Mouse (Mus musculus): Measurements from ENCODE around the gene Dsp. TPM values are rescaled to one million over a fixed set of nuclear protein-coding genes. Genes with fewer than 3 reads are reported as not detected.

The Dsp gene
- polyA plus RNA-seq (2012; rRNA removed): 15.6 and 24.9 TPM in 2 replicates
- 39.4 and 50.1 TPM in 2 replicates for polyA plus RNA-seq (2014; fragmentation: Nextera tagmentation; extraction: Ambion mirVana)

- peak within 1 kb of the TSS; percentile 47 for H3K4me3 ChIP-seq (replicated peaks; ENCODE audit: low read length)
- peaks cover 29% of the 10 kb centered on the region for H3K27me3 ChIP-seq (ENCODE audit: control insufficient read depth, insufficient read depth, low read length)
- no peak for TF ChIP-seq POLR2A (IDR thresholded peaks at IDR 0.05; ENCODE audit: borderline replicate concordance, extremely low read depth, insufficient read depth, insufficient read length)
- H3K4me1 ChIP-seq (ENCODE audit: control insufficient read depth, insufficient read depth, low read length): peaks cover 15% of the 10 kb centered on the region
- H3K9ac ChIP-seq (ENCODE audit: low read depth, low read length, severe bottlenecking): peak within 1 kb of the TSS; percentile 58
- H3K36me3 ChIP-seq (ENCODE audit: control insufficient read depth, insufficient read depth, low read length): no peaks in the 10 kb centered on the region
- ATAC-seq (ENCODE audit: low FRiP score, low read depth) (peak; percentile 53), DNase-seq (ENCODE audit: low spot score) (peak; percentile 21)
- H3K9me3 ChIP-seq (ENCODE audit: control insufficient read depth, low read length): no peaks in the 10 kb centered on the region
- H3K4me2 ChIP-seq (replicated peaks; ENCODE audit: low read depth, low read length, severe bottlenecking): peak within 1 kb of the TSS; percentile 88
- H3K27ac ChIP-seq (replicated peaks; ENCODE audit: low read depth, low read length): no peak within 1 kb of the TSS
- under 1% methylated on average over 32 of the region's 58 CpGs for WGBS
These were observed at the start of gene Dsp for GRCm38 (mm10) chr13:38151069-38151588. TSS of gene Dsp (plus strand) at chr13:38151294.

- Histone ChIP-seq H3K4me3 (replicated peaks; ENCODE audit: low read length) (no peak overlapping the region), H3K9ac (ENCODE audit: low read depth, low read length, severe bottlenecking) (no peak overlapping the region), H3K27me3 (ENCODE audit: control insufficient read depth, insufficient read depth, low read length) (no peaks in the 10 kb centered on the region), H3K36me3 (ENCODE audit: control insufficient read depth, insufficient read depth, low read length) (no peaks in the 10 kb centered on the region), H3K27ac (replicated peaks; ENCODE audit: low read depth, low read length) (no peak overlapping the region), H3K9me3 (ENCODE audit: control insufficient read depth, low read length) (no peaks in the 10 kb centered on the region), H3K4me1 (ENCODE audit: control insufficient read depth, insufficient read depth, low read length) (0 out of 2 replicates have a peak, but pooled peaks cover 6% of the 10 kb centered on the region), H3K4me2 (replicated peaks; ENCODE audit: low read depth, low read length, severe bottlenecking) (no peak overlapping the region)
- WGBS: 58% methylated on average over 4 of the region's 4 CpGs
- TF ChIP-seq POLR2A (IDR thresholded peaks at IDR 0.05; ENCODE audit: borderline replicate concordance, extremely low read depth, insufficient read depth, insufficient read length): no peak
- ATAC-seq (ENCODE audit: low FRiP score, low read depth) (no peak; the same call in 1 of the 2 replicates), DNase-seq (ENCODE audit: low spot score) (no peak)
These were observed 47.7 kb upstream of the Dsp start for GRCm38 (mm10) chr13:38103406-38103805.

GRCm38 (mm10) chr13:38104501-38104900 lies 46.6 kb upstream of the Dsp start:
- Histone ChIP-seq H3K27ac (replicated peaks; ENCODE audit: low read depth, low read length) (no peak overlapping the region), H3K4me3 (replicated peaks; ENCODE audit: low read length) (no peak overlapping the region), H3K9me3 (ENCODE audit: control insufficient read depth, low read length) (no peaks in the 10 kb centered on the region), H3K9ac (ENCODE audit: low read depth, low read length, severe bottlenecking) (no peak overlapping the region), H3K27me3 (ENCODE audit: control insufficient read depth, insufficient read depth, low read length) (no peaks in the 10 kb centered on the region), H3K4me2 (replicated peaks; ENCODE audit: low read depth, low read length, severe bottlenecking) (no peak overlapping the region), H3K36me3 (ENCODE audit: control insufficient read depth, insufficient read depth, low read length) (no peaks in the 10 kb centered on the region), H3K4me1 (ENCODE audit: control insufficient read depth, insufficient read depth, low read length) (0 out of 2 replicates have a peak, but pooled peaks cover 6% of the 10 kb centered on the region)
- TF ChIP-seq POLR2A (IDR thresholded peaks at IDR 0.05; ENCODE audit: borderline replicate concordance, extremely low read depth, insufficient read depth, insufficient read length): no peak
- WGBS: 80% methylated on average over 10 of the region's 10 CpGs
- no peak for ATAC-seq (ENCODE audit: low FRiP score, low read depth)
- DNase-seq (ENCODE audit: low spot score): no peak

GRCm38 (mm10) chr13:38109081-38109480 lies 42.0 kb upstream of the Dsp start:
- DNase-seq (ENCODE audit: low spot score): no peak
- Histone ChIP-seq H3K27me3 (ENCODE audit: control insufficient read depth, insufficient read depth, low read length) (no peaks in the 10 kb centered on the region), H3K9ac (ENCODE audit: low read depth, low read length, severe bottlenecking) (no peak overlapping the region), H3K27ac (replicated peaks; ENCODE audit: low read depth, low read length) (no peak overlapping the region), H3K36me3 (ENCODE audit: control insufficient read depth, insufficient read depth, low read length) (no peaks in the 10 kb centered on the region), H3K9me3 (ENCODE audit: control insufficient read depth, low read length) (no peaks in the 10 kb centered on the region), H3K4me2 (replicated peaks; ENCODE audit: low read depth, low read length, severe bottlenecking) (no peak overlapping the region), H3K4me3 (replicated peaks; ENCODE audit: low read length) (no peak overlapping the region), H3K4me1 (ENCODE audit: control insufficient read depth, insufficient read depth, low read length) (0 out of 2 replicates have a peak, but pooled peaks cover 6% of the 10 kb centered on the region)
- WGBS: 83% methylated on average over 9 of the region's 9 CpGs
- no peak for ATAC-seq (ENCODE audit: low FRiP score, low read depth)
- no peak for TF ChIP-seq POLR2A (IDR thresholded peaks at IDR 0.05; ENCODE audit: borderline replicate concordance, extremely low read depth, insufficient read depth, insufficient read length)

GRCm38 (mm10) chr13:38122321-38122720 lies 28.8 kb upstream of the Dsp start:
- TF ChIP-seq POLR2A (IDR thresholded peaks at IDR 0.05; ENCODE audit: borderline replicate concordance, extremely low read depth, insufficient read depth, insufficient read length): no peak
- DNase-seq (ENCODE audit: low spot score) (no peak), ATAC-seq (ENCODE audit: low FRiP score, low read depth) (no peak)
- Histone ChIP-seq H3K27me3 (ENCODE audit: control insufficient read depth, insufficient read depth, low read length) (no peaks in the 10 kb centered on the region), H3K4me3 (replicated peaks; ENCODE audit: low read length) (no peak overlapping the region), H3K4me2 (replicated peaks; ENCODE audit: low read depth, low read length, severe bottlenecking) (no peak overlapping the region), H3K9me3 (ENCODE audit: control insufficient read depth, low read length) (no peaks in the 10 kb centered on the region), H3K9ac (ENCODE audit: low read depth, low read length, severe bottlenecking) (no peak overlapping the region), H3K36me3 (ENCODE audit: control insufficient read depth, insufficient read depth, low read length) (no peaks in the 10 kb centered on the region), H3K27ac (replicated peaks; ENCODE audit: low read depth, low read length) (no peak overlapping the region), H3K4me1 (ENCODE audit: control insufficient read depth, insufficient read depth, low read length) (no peaks in the 10 kb centered on the region)
- 88% methylated on average over 9 of the region's 9 CpGs for WGBS

All from limb, embryonic 14.5 days (tissue).